Comparison of ENCODE assay signal across 9 mouse cellular contexts in genomic region chr3:107466577-107466976, GRCm38 (mm10). TPM values are rescaled to one million over a fixed set of nuclear protein-coding genes. Genes with fewer than 3 reads are reported as not detected.
DNase-seq lines count a peak whose midpoint lies in the region; ATAC-seq lines count a peak whose summit lies in the region.
"Had no signal": no experiment of that assay in that cellular context is flagged by ENCODE, and none has a peak within 500 bp of the region (broad histone marks: within the 10 kb centered on the region; RNA-seq: fewer than 3 reads in every experiment).

No protein-coding gene starts in this region.

- no peak overlapping the region for H3K4me3 ChIP-seq in kidney, embryonic 14.5 days (ENCODE audit: low read length)
- H3K4me3 ChIP-seq in embryonic facial prominence, embryonic 11.5 days (ENCODE audit: low read depth, low read length): no peak overlapping the region
- H3K4me3 ChIP-seq in hindbrain, embryonic 12.5 days: no peak overlapping the region

- H3K9ac ChIP-seq in kidney, embryonic 14.5 days (ENCODE audit: low read depth, low read length): no peak overlapping the region
- H3K9ac ChIP-seq in embryonic facial prominence, embryonic 11.5 days (replicated peaks; ENCODE audit: low read length): no peak overlapping the region
- no peak overlapping the region for H3K9ac ChIP-seq in hindbrain, embryonic 12.5 days

- H3K9me3 ChIP-seq in kidney, embryonic 14.5 days (ENCODE audit: control insufficient read depth, low read length): no peaks in the 10 kb centered on the region
- H3K9me3 ChIP-seq in embryonic facial prominence, embryonic 11.5 days (replicated peaks; ENCODE audit: control insufficient read depth, low read length): no peaks in the 10 kb centered on the region
- H3K9me3 ChIP-seq in hindbrain, embryonic 12.5 days (replicated peaks): no peaks in the 10 kb centered on the region

- H3K27me3 ChIP-seq in kidney, embryonic 14.5 days (ENCODE audit: control insufficient read depth, insufficient read depth, low read length): peaks cover 29% of the 10 kb centered on the region
- H3K27me3 ChIP-seq in embryonic facial prominence, embryonic 11.5 days (ENCODE audit: control insufficient read depth, insufficient read depth, low read length): 0 out of 2 replicates have a peak, but pooled peaks cover 3% of the 10 kb centered on the region
- H3K27me3 ChIP-seq in hindbrain, embryonic 12.5 days: peaks cover 26% of the 10 kb centered on the region

- no peak overlapping the region for H3K4me2 ChIP-seq in kidney, embryonic 14.5 days (replicated peaks; ENCODE audit: low read depth, low read length)
- no peak overlapping the region for H3K4me2 ChIP-seq in embryonic facial prominence, embryonic 11.5 days (ENCODE audit: low read depth, low read length)
- H3K4me2 ChIP-seq in hindbrain, embryonic 12.5 days (replicated peaks): no peak overlapping the region

- no peak for ATAC-seq in kidney, embryonic 14.5 days (ENCODE audit: low FRiP score, low TSS enrichment)
- no peak for ATAC-seq in embryonic facial prominence, embryonic 11.5 days (replicated peaks; ENCODE audit: insufficient number of reproducible peaks, low FRiP score, low TSS enrichment, low read depth)
- ATAC-seq in hindbrain, embryonic 12.5 days (ENCODE audit: low FRiP score): peak; percentile 26; the same call in 1 of the 2 replicates

- H3K4me1 ChIP-seq in kidney, embryonic 14.5 days (ENCODE audit: control insufficient read depth, insufficient read depth, low read length): no peaks in the 10 kb centered on the region
- H3K4me1 ChIP-seq in embryonic facial prominence, embryonic 11.5 days (ENCODE audit: control insufficient read depth, insufficient read depth, low read length): no peaks in the 10 kb centered on the region
- no peaks in the 10 kb centered on the region for H3K4me1 ChIP-seq in hindbrain, embryonic 12.5 days

- intact Hi-C loops in left cerebral cortex, postnatal 4 days (cut with DNase I): loop anchor here (10.0 kb wide), 2 partner anchors 232 to 562 kb away; partner anchors contain the start of genes A630076J17Rik and Prok1

- 5% methylated on average over 6 of the region's 6 CpGs for WGBS in kidney, embryonic 14.5 days
- 11% methylated on average over 6 of the region's 6 CpGs for WGBS in embryonic facial prominence, embryonic 11.5 days
- 6% methylated on average over 6 of the region's 6 CpGs for WGBS in hindbrain, embryonic 12.5 days

- H3K27ac ChIP-seq in kidney, embryonic 14.5 days (ENCODE audit: low read depth, low read length): no peak overlapping the region
- no peak overlapping the region for H3K27ac ChIP-seq in embryonic facial prominence, embryonic 11.5 days (replicated peaks; ENCODE audit: low read depth, low read length)
- no peak overlapping the region for H3K27ac ChIP-seq in hindbrain, embryonic 12.5 days
- H3K27ac ChIP-seq: macrophage had no signal

- H3K36me3 ChIP-seq in kidney, embryonic 14.5 days (ENCODE audit: control insufficient read depth, insufficient read depth, low read length): no peaks in the 10 kb centered on the region
- no peaks in the 10 kb centered on the region for H3K36me3 ChIP-seq in embryonic facial prominence, embryonic 11.5 days (replicated peaks; ENCODE audit: control insufficient read depth, insufficient read depth, low read depth, low read length)
- H3K36me3 ChIP-seq in hindbrain, embryonic 12.5 days: no peaks in the 10 kb centered on the region

- peak; percentile 30 for DNase-seq in kidney, adult 11 months
- DNase-seq in adrenal gland, postnatal 4 days (ENCODE audit: low spot score in 2 of 2): peak; percentile 48 to 58
- peak; percentile 86 for DNase-seq in embryonic facial prominence, embryonic 11.5 days (ENCODE audit: low spot score)
- DNase-seq in left cerebral cortex, postnatal 4 days: peak; percentile 84
- DNase-seq in natural killer cell, adult 2 months (ENCODE audit: low spot score in 2 of 2): peak; percentile 26 to 32
- peak; percentile 59 for DNase-seq in thymus, postnatal 0 days (ENCODE audit: low spot score)

RNA-seq across cellular contexts. Expression of gene Kcnc4, which starts 7.2 kb away (rescaled TPM):
- 0.16 TPM in 1 of 2 replicates, not detected in the other for polyA plus RNA-seq in kidney, embryonic 14.5 days (2014; fragmentation: Nextera tagmentation; extraction: Ambion mirVana)
- total RNA-seq in adrenal gland, postnatal 4 days (2021): 10 to 100 TPM; 14.4 to 14.8 TPM
- 0.14 and 0.26 TPM in 2 replicates for polyA plus RNA-seq in embryonic facial prominence, embryonic 11.5 days (2014; fragmentation: Nextera tagmentation; extraction: Ambion mirVana)
- 0.71 and 0.73 TPM in 2 replicates for polyA plus RNA-seq in hindbrain, embryonic 12.5 days (2016; fragmentation: Nextera tagmentation; extraction: Ambion mirVana)
- 10 to 100 TPM; 21.2 to 25.8 TPM for total RNA-seq in left cerebral cortex, postnatal 4 days (2021)
- polyA plus RNA-seq in thymus, postnatal 0 days (2015; fragmentation: Nextera tagmentation; extraction: Ambion mirVana): not detected in 2 replicates
- polyA plus RNA-seq: macrophage had no signal

RNA-seq across cellular contexts. Expression of gene Slc6a17, which starts 51.2 kb away (rescaled TPM):
- 1.7 and 2.9 TPM in 2 replicates for polyA plus RNA-seq in kidney, embryonic 14.5 days (2014; fragmentation: Nextera tagmentation; extraction: Ambion mirVana)
- 1 to 10 TPM; 3.7 to 3.8 TPM for total RNA-seq in adrenal gland, postnatal 4 days (2021)
- polyA plus RNA-seq in embryonic facial prominence, embryonic 11.5 days (2014; fragmentation: Nextera tagmentation; extraction: Ambion mirVana): 2.9 and 5.8 TPM in 2 replicates
- 5.6 and 5.7 TPM in 2 replicates for polyA plus RNA-seq in hindbrain, embryonic 12.5 days (2016; fragmentation: Nextera tagmentation; extraction: Ambion mirVana)
- total RNA-seq in left cerebral cortex, postnatal 4 days (2021): 100 to 1,000 TPM; 152 to 153 TPM
- polyA plus RNA-seq in thymus, postnatal 0 days (2015; fragmentation: Nextera tagmentation; extraction: Ambion mirVana): 0.17 and 0.33 TPM in 2 replicates

Comparison
In these comparisons a context has a peak if more than half of its experiments do, and no peak if none do; other contexts are left out.
1. DNase-seq: peak in every context shown above with its lines; median percentile 86 in embryonic facial prominence, embryonic 11.5 days; 84 in left cerebral cortex, postnatal 4 days; 59 in thymus, postnatal 0 days; 53 in adrenal gland, postnatal 4 days; 30 in kidney, adult 11 months; 29 in natural killer cell, adult 2 months.